Mouse (Mus musculus) frontal cortex, adult 2 months (tissue): Measurements from ENCODE around the gene Lpcat2b. TPM values are rescaled to one million over a fixed set of nuclear protein-coding genes. Genes with fewer than 3 reads are reported as not detected.
A peak's percentile ranks its signal among the peaks of the same experiment; 100 is the strongest.

Source experiments
- DNase-seq, 2 experiments: peaks; one replicate each; pipeline ENCODE4 v3.0.0; 2022; ENCODE audit warnings: low spot score in 1 of 2; ENCODE audit errors: extremely low spot score in 1 of 2
- polyA plus RNA-seq: library from polyadenylated mRNA; depleted of rRNA; stranded (reverse); fragments of >200 nt; gene quantifications from 2 replicates; pipeline ENCODE4 v1.2.3, GENCODE M21; 2012; rRNA removed

Lpcat2b gene
- polyA plus RNA-seq, 1 experiment = 0.08 TPM

DNA sequence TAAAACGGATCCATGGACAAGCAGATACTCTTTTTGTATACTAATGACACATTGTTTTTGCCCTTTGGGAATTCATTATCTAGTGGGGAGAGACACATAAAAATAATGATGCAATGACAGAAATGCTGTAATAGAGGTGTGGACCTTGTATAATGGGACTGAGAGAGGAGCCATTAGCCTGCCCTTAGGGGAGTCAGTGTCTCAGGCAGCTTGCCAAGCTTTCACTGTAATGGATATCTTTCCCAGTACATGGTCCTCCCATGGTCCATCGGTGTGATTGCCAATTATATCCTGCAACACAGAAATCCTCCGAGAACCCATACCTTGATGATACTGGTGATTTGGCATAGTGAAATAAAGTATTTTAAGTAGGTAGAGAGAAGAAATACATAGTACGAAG is 12.9 kb downstream of the Lpcat2b start:
- no peak for DNase-seq

DNA sequence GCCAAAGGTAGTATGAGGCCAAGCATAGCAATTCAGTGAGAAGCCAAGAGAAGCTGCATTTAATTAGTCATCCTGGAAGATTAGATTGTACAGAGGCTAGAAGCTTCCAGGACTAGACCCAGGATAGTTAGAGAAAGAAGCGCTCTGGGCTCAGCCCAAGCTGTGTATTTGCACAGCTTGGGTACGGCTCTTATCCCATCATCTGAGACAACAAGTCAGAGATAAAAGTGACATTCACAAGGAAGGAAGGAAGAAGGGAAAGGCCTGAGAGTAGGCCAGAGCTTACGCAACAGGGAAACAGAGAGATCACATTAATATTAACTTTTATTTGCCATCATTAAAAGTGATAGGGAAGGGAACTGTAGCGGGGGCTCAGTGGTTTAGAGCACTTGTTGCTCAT is 16.6 kb downstream of the Lpcat2b start:
- no peak for DNase-seq

DNA sequence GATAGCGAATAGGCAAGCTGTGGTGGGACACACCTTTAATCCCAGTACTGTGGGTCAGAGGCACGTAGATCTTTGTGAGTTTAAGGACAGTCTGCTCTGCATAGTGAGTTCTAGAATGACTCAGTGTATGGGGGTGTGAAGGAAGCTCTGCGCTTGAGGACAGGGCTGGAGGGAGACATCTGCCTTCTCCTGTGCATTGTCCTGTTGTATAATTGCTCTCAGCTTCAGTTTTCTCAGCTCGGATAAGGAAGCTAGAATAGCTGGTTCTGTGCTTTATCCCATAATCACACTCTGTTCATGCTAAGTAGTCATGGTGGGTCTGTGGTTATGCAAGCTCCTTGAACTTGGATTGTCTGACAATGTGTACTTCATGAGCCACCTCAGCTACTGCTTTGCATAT is 17.4 kb downstream of the Lpcat2b start:
- DNase-seq = peak; percentile 41 to 52

DNA sequence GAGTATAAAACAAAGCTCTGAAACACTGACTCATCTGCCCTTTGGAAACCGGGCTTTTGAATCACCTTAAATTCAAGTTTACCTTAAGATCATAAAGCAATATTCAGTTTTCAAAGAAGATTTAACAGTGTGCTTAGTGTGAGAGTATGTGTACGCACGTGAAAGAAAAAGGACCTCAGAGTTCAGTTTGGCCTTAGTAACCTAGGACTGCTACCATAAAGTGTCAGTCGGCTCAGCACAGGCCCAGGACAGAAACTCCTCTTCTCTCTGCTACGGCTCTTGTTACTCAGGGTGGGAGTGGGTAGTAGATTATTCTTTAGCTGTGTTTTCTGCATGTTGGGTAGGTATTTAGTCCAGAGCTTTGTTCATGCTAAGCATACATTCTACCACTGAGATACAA is 18.3 kb downstream of the Lpcat2b start:
- no peak for DNase-seq

- DNase-seq = peak; percentile 29 to 60
Observed at GRCm38 (mm10) chr5:107450299-107450698, 18.9 kb downstream of the Lpcat2b start.

GRCm38 (mm10) chr5:107462147-107463076 is 31.1 kb downstream of the Lpcat2b start:
- DNase-seq = no peak

DNA sequence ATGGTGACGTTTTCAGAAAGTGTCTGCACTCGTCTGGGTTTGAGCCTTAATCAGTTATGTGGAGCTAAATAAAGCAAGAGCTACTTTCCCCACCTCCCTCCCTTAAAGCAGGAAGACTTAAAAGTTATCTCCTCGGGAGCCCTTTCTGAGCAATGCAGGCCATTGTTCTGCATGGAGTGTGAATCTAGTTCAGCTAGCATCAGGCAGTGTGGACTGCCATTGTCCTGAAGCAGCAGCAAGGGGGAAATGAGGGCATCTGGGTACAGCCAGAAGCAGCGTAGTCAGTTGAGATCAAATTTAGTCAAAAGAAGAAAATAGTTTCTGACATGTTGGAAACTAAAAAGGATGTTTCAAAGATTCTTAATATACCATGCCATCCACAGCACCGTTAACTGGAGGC is 35.2 kb downstream of the Lpcat2b start:
- peak in 1 of 2 experiments; percentile 36 for DNase-seq

DNA sequence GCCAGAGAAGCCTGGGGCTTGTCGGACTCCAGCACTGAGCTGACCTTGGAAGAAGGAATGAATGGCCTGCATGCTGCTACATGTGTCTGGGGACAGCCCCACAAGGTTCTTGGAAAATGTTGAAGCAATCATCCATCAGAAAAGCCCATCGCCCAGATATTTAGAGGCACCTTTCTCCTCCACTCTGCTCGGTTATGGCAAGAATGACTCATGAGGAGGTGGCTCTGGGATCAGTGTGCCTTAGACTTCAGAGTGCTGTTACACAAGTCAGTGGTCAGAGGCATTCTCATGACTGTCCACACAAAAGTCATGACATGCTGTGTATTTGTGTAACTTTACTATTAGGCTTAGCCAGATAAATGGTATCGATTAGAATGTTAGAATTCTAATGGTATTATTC is 35.7 kb downstream of the Lpcat2b start:
- no peak for DNase-seq

- no peak for DNase-seq
Observed at GRCm38 (mm10) chr5:107470600-107471329, 39.4 kb downstream of the Lpcat2b start.

- DNase-seq = no peak
Observed at GRCm38 (mm10) chr5:107480194-107480593, 48.8 kb downstream of the Lpcat2b start.

Other genes with a start within 250 kb of the Lpcat2b start
- gene Tgfbr3, start 141.9 kb upstream of the Lpcat2b start, polyA plus RNA-seq = 4.6 and 6.8 TPM in 2 replicates
- 10.0 and 11.2 TPM in 2 replicates for gene Brdt, start 100.4 kb upstream of the Lpcat2b start, polyA plus RNA-seq
- 72.8 and 77.9 TPM in 2 replicates for gene Ephx4, start 28.8 kb upstream of the Lpcat2b start, polyA plus RNA-seq
- gene Btbd8, start 6.4 kb downstream of the Lpcat2b start, polyA plus RNA-seq = 53.7 and 54.1 TPM in 2 replicates
- gene Gm42669, start 76.1 kb downstream of the Lpcat2b start, polyA plus RNA-seq = 0.80 and 0.94 TPM in 2 replicates
- gene 1700028K03Rik, start 103.2 kb downstream of the Lpcat2b start, polyA plus RNA-seq = 0.48 and 0.76 TPM in 2 replicates
- 13.3 and 16.0 TPM in 2 replicates for gene Rpap2, start 165.8 kb downstream of the Lpcat2b start, polyA plus RNA-seq
- 15.5 and 17.2 TPM in 2 replicates for gene Glmn, start 166.3 kb downstream of the Lpcat2b start, polyA plus RNA-seq